Mouse (Mus musculus): ENCODE results near the gene Eipr1.

Eipr1 gene

GRCm38 (mm10) chr12:28775627-28776026 is 24.0 kb downstream of the Eipr1 start:
- DNase-seq (ENCODE audit: low read depth, low spot score): no peak

DNA sequence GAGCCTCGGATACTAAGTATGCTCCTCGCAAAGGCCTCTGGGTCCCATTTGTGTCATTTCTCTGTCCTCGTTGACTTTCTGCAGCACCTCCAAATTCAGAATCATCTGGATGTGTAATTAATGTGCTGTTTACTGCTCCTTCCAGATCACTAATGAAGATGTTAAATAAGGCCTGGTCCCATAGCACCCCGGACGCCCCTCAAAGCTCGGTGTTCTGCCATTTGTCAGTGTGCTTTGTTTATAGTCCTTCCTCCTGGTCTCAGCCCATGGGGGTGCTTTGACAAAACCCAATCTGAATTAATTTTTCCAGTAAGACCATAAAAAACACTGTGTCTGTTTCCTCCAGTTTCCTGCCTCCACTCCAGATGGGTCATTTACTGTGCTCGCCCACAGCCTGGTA is 28.6 kb downstream of the Eipr1 start:
- DNase-seq (ENCODE audit: low read depth, low spot score): no peak

DNA sequence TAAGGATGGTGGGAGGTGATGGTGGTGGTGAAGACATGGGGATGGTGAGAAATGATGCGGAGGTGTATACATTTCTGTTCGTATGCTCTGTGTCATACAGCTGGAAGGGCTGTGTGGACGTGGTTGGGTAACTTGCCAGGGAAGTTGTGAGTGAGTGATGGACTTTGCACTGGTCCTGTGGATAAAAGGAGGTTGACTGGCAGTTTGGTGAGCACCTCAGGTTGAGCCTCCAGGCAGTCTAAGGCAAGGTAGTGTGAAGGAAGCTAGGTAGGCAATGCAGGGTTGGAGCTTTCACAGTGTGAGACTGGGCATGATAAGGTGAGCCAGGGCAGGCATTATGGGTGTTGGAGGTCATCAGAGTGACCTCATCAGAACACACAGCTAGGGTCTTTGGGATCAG is 31.0 kb downstream of the Eipr1 start:
- no peak for DNase-seq (ENCODE audit: low read depth, low spot score)

DNA sequence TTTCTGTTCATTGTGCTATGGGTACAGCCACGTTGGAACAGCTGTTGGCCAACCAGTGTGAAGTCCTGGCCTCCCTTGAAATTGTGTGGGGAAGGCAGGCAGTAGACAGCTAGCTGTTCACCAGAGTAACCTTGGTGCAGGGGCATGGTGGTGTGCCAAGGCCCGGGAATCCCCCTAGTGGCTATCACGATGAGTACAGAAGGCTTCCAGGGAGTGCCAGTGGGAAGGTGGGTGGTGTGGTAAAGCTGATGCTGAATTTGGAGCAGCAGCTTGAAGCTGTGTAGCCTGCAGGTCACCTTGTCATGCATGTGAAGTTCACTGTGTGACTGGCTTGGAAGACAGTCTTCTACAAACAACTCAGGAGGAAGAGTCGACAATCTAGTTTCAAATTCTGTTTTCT is 32.8 kb downstream of the Eipr1 start:
- no peak for DNase-seq (ENCODE audit: low read depth, low spot score)

- DNase-seq (ENCODE audit: low read depth, low spot score): no peak
These were observed 33.3 kb downstream of the Eipr1 start for GRCm38 (mm10) chr12:28784864-28785263.

DNA sequence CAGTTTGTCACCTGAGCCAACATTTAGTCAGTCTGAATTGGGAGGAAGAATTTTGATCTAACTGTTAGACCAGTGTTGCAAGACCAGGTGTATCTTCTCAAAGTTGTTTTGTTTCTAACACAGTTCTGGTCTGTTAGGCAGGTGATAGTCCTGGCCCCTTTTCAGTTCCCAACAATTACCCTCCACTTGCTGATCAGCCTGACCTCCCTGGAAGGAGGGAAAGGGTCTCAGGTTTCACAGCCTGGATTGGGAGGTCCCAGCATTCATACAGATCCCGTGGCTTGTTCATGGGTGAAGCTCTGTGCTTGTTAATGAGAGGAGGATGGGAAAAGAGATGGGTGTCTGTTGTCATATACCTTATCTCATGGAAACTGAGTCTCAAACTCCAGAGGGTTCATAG is 33.7 kb downstream of the Eipr1 start:
- no peak for DNase-seq (ENCODE audit: low read depth, low spot score)

GRCm38 (mm10) chr12:28786310-28786709 is 34.7 kb downstream of the Eipr1 start:
- DNase-seq (ENCODE audit: low read depth, low spot score): no peak

DNA sequence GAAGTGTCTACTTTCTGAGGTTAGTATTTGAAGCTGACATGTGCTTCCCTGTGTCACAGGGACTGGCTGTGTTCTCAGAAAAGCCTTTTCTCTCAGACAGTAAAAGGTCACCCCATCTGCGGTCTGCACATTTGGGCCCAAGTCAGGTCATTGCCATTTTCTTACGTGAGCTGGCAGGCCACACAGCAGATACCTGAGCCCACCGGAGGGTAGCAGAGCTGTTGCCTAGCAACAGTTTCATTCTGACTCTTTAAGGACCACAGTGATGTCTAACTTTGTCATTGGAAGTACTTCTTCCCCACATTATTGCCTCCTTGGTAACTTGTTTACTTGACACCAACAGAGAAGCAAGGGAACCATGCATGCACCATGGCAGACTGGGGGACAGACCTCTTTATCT is 41.0 kb downstream of the Eipr1 start:
- DNase-seq (ENCODE audit: low read depth, low spot score): no peak

- DNase-seq (ENCODE audit: low read depth, low spot score): no peak
These were observed 42.1 kb downstream of the Eipr1 start for GRCm38 (mm10) chr12:28793715-28794114.

DNA sequence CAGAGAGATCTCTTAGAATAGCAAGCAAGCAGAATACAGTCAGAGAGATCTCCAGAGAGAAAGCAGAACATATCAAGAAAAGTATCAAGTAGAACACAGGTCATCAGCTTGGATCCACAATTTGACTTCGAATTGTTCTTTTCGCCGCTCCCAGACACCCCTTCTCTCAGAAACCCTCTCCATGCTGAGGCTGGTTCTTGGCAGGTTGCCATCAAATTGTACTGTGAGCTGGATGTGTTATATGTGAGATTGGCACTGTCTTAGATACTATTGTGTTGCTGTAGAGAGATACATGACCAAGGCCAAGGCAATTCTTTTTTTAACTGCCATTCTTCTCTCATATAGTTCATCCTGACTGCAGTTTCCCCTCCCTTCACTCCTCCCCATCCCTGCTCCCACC is 43.4 kb downstream of the Eipr1 start:
- DNase-seq (ENCODE audit: low read depth, low spot score): no peak

DNA sequence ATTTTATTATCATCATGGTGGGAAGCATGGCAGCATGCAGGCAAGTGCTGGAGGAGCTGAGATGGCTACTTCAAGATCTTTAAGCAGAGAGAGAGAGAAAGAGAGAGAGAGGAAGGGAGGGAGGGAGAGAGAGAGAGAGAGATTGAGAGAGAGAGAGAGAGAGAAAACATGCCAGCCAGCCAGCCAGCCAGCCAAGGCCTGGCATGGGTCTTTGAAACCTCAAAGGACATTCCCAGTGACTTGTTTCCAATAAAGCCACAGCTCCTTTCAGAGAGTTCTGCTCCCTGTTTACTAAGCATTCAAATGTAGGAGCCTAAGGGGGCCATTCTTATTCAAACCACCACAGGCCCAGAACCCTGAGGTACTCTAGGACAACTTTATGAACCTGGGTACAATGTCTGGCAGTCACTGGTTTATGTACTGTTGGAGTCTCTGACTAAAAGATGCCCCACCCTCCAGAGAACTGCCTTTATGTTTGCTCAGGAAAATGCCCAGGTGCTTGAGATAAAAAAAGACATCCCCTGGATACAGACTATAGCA is 45.3 kb downstream of the Eipr1 start:
- no peak for DNase-seq (ENCODE audit: low read depth, low spot score)

DNA sequence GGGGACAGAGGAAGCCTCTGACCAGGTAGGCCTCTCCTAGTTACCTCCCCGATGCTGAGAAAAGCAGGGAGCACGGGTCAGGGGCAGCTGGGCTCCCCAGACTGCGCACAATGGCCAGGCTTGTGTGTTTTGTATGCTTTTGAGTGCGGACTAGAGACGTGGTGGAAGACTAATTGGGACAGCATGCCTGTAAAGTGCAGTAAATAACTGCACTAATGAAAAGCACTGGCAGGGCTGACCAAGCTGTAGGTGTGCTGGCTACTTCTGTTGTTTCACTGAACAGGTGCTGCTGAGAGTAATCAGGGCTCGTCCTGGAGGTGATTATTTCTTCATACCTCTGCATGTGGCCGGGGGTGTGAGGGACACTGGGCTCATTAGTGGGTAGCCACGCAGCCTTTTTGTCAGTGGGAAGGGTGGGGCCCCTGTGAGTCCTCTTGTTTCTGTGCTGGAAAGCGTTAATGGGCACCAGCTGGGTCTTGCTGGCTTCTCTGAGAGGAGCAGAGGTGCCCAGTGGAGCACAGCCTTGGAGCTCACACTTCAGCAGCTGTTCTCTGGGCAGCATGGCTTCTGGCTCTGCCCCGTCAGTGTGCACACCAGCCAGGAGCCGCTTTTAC is 48.3 kb downstream of the Eipr1 start:
- no peak for DNase-seq (ENCODE audit: low read depth, low spot score)

- DNase-seq (ENCODE audit: low read depth, low spot score): no peak
These were observed 48.8 kb downstream of the Eipr1 start for GRCm38 (mm10) chr12:28800423-28800822.

- no peak for DNase-seq (ENCODE audit: low read depth, low spot score)
These were observed 49.3 kb downstream of the Eipr1 start for GRCm38 (mm10) chr12:28800891-28801290.

- DNase-seq (ENCODE audit: low read depth, low spot score): no peak
These were observed 50.1 kb downstream of the Eipr1 start for GRCm38 (mm10) chr12:28801731-28802130.

GRCm38 (mm10) chr12:28803043-28803442 is 51.4 kb downstream of the Eipr1 start:
- no peak for DNase-seq (ENCODE audit: low read depth, low spot score)

GRCm38 (mm10) chr12:28804558-28805481 is 53.2 kb downstream of the Eipr1 start:
- DNase-seq (ENCODE audit: low read depth, low spot score): no peak

DNA sequence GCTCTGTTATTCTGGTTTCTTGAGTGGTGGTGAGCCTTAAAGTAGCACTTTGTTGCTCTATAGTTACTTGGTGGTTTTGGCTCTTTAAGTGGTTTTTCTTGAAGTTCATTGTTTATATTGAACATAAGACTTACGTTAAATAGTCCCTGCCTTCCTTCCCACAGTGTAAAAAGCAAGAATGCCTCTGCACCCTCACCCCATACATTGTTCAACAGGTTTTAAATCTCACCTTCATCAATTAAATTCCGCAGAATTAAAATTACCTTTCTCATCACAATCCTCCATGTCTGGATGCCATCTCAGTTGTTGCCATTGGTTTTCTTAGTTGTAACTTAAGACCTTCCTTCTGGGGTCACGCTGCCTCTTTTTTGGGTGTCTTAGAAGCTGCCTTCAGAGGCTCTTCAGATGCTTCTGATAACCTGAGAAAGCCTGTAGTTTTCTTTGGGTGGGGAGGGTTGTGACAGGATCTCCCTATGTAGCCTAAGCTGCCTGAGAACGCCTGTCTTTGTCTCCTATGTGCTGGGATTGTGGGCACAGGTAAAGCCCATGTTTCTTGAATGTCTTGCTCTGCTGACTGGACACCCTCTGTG is 57.3 kb downstream of the Eipr1 start:
- DNase-seq (ENCODE audit: low read depth, low spot score): no peak

DNA sequence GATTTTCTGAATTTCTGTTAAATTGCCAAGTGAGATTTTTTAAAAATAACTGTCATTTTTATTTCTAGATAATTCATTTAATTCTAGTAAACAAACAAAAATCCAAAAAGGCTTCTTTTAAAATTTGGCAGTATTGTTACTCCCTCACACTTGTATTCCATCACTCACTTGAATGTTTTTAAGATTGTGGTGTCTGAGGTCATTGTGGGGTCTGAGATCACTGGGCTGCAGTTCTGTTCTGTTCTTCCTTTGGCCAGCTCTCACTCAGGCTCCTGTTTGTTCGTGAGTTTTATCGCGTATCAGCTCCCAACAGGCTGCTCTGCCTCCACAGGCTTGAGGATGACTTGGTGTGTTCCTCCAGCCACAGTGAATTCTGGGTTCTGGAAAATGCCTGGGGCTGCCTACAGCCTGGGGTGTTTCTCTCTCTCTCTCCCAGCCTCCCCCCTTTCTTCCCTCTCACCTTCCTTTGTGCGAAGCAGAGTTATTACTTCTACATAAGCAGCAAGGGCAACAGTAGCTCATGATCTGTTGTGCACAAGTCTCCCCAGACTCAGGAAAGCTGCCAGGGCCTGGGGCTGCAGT is 58.2 kb downstream of the Eipr1 start:
- no peak for DNase-seq (ENCODE audit: low read depth, low spot score)

DNA sequence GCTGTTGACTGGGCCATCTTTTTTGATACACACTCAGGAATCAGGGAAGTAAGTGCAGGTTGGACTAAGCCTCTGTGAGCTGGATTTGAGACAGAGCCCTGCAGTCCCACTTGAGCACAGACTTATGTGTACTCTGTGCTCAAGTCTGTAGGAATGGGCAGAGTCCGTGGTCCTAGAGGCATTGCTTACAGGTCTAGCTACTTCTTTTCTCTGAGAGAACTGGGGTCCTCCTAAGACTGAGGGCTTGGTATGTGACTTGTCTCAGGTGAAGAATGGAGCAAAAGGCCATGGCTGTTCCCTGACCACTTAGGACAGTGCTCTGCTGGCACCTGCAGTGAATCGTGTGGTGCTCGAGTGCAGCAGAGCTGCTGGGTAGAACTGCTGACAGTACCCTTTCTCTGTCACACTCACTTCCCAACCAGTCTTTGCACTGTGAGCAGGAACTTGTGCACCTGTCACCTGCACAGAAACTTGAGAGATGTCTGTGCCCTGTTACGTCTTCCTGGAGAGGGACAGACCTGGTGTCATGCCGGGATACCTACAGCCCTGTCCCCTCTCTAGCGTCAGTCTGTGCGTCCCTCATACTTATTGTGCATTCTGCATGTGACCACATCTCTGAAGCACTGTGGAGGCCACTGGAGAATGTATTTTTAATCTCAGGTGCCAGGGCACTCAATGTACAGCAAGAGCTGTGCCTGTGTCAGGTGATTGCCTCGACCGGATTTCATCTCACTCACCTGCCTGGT is 65.3 kb downstream of the Eipr1 start:
- DNase-seq (ENCODE audit: low read depth, low spot score): no peak

- DNase-seq (ENCODE audit: low read depth, low spot score): no peak
These were observed 65.8 kb downstream of the Eipr1 start for GRCm38 (mm10) chr12:28817427-28817752.

DNA sequence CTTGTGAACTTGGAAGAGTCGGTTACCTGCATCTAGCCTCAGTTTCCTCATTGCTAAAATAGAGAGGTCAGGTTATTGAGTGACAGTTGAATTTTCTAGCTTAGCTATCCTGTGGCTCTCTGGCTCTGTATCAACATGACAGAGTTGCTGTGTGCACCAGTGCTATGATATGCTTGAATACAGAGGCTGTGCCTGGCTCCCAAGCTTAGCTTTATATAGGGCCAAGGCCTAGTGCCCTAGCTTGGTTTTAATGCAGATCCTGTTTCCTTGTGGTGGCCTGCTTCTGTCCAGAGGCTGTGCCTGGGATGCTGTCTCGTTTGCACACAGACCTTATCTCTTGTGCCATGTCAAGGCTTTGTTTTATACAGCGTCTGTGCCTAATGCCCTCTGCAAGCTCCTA is 66.3 kb downstream of the Eipr1 start:
- DNase-seq (ENCODE audit: low read depth, low spot score): no peak
